Mouse (Mus musculus) cerebellum, adult (tissue): ENCODE measurements at regions not wholly inside any gene's neighbourhood (a gene's known extent, or its start where the extent isn't known, plus 50 kb on each side); places are given as distances from the start of the nearest gene placed in this dataset.

Experiments
- ATAC-seq: cut with Nextera tagmentation; 2 replicates; pipeline ENCODE4 v1.9.2; 2017; ENCODE audit warnings: mild to moderate bottlenecking, moderate library complexity, mixed read lengths; ENCODE audit not compliant: insufficient number of reproducible peaks, low FRiP score, low TSS enrichment

DNA sequence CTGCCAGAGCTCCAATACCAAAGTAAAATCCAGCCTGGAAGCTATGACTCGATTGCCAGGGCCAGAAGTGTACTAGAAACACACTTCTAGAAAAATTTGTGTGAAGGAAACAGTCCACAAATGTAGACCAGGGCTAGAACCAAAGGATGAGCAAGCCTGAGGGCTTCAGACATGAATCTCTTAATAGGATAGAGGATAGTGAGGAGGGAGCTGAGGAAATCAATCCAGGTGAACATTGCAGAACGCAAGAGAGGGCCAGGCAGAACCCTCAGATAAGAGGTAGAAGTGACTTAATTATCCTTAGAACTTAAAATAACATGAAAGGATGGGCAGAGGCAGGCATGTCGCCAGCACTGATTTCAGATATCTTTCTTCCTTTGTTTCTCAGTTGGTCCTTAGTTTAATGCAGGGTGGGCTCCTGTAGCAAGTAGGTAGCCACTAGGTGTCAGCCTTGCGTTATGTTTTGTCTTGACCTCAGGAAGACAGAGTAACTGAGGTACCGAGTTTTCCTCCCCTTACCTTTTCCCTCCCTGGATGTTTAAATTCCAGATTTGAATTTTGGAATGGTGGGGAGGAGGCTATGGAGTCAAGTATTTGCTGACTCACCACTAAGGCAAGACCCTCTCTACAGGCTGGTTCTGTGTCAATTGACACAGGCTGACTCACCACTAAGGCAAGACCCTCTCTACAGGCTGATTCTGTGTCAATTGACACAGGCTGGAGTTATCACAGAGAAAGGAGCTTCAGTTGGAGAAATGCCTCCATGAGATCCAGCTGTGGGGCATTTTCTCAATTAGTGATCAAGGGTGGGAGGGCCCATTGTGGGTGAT, 52.2 kb upstream of the Cp start:
- ATAC-seq = peak; percentile 80
